In the genomic region with DNA sequence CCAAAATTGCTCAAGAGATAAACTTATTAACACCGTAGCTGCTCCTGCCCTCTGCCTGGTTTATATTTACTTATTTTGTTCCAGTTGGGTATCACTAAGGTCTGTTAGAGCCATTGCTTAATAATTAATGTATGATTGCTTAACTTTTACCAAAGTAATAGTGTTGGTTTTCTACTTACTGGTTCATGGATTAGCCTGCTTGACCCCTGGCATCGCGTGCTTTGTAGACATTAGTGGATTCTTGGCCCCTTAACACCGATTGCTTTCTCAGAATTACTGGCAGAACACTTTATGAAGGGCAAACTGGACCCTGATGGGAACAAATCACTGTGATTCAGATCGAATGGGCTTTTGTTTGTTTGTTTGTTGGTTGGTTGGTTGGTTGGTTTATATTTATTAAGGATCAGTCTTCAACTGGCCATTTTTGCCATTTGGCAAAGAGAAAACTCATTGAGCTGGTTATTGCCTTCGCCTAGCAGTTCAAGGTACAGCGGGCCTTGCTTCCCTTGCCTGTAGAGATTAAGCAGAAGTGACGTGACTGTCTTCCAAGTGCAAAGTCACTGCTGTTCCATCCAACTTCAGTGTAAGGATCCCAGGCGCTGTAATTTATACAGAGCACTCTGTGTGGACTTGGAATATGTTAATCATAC, we compare ENCODE assay signal across 8 mouse cellular contexts. TPM values are rescaled to one million over a fixed set of nuclear protein-coding genes. Genes with fewer than 3 reads are reported as not detected.
DNase-seq lines count a peak whose midpoint lies in the region; ATAC-seq and TF ChIP-seq lines count a peak whose summit lies in the region.

No protein-coding gene starts in this region.

- no peak for DNase-seq in neural tube, embryonic 11.5 days (ENCODE audit: low spot score)
- no peak for DNase-seq in neural tube, embryonic 10.5 days (ENCODE audit: extremely low spot score, low spot score)
- DNase-seq in heart, postnatal 0 days (ENCODE audit: low spot score) = no peak
- DNase-seq in stomach, postnatal 0 days (ENCODE audit: low spot score) = no peak
- DNase-seq in urinary bladder, postnatal 25 days (ENCODE audit: low spot score) = no peak
- no peak for DNase-seq in left cerebral cortex, postnatal 36 days (ENCODE audit: low spot score in 2 of 2)
- DNase-seq in spleen, postnatal 4 days (ENCODE audit: low spot score in 2 of 2) = no peak

- H3K4me3 ChIP-seq in neural tube, embryonic 11.5 days (ENCODE audit: low read depth, low read length) = peak overlapping the region; percentile 59
- H3K4me3 ChIP-seq in heart, postnatal 0 days (ENCODE audit: low read depth, low read length) = peak overlapping the region; percentile 78
- peak overlapping the region; percentile 56 for H3K4me3 ChIP-seq in limb, embryonic 12.5 days (replicated peaks)
- peak overlapping the region; percentile 54 for H3K4me3 ChIP-seq in stomach, postnatal 0 days (ENCODE audit: low read depth, low read length)

- TF ChIP-seq CTCF in heart, postnatal 0 days (IDR thresholded peaks at IDR 0.05; ENCODE audit: low read depth) = no peak
- no peak for TF ChIP-seq CTCF in stomach, postnatal 0 days (IDR thresholded peaks at IDR 0.05; ENCODE audit: low read depth)

- TF ChIP-seq EP300 in heart, postnatal 0 days (IDR thresholded peaks at IDR 0.05; ENCODE audit: low read depth) = no peak
- no peak for TF ChIP-seq EP300 in stomach, postnatal 0 days (optimal IDR thresholded peaks at IDR 0.05)

- peak overlapping the region; percentile 89 for H3K4me2 ChIP-seq in neural tube, embryonic 11.5 days (ENCODE audit: low read depth)
- H3K4me2 ChIP-seq in heart, postnatal 0 days (ENCODE audit: low read depth, low read length) = peak overlapping the region; percentile 92
- peak overlapping the region; percentile 93 for H3K4me2 ChIP-seq in limb, embryonic 12.5 days
- H3K4me2 ChIP-seq in stomach, postnatal 0 days (replicated peaks; ENCODE audit: low read depth) = peak overlapping the region; percentile 91

- peak overlapping the region; percentile 58 for H3K9ac ChIP-seq in neural tube, embryonic 11.5 days (ENCODE audit: low read length)
- peak overlapping the region; percentile 72 for H3K9ac ChIP-seq in heart, postnatal 0 days (replicated peaks; ENCODE audit: low read depth, low read length)
- peak overlapping the region; percentile 67 for H3K9ac ChIP-seq in limb, embryonic 12.5 days (replicated peaks)
- peak overlapping the region; percentile 83 for H3K9ac ChIP-seq in stomach, postnatal 0 days (ENCODE audit: low read length)

- no peaks in the 10 kb centered on the region for H3K9me3 ChIP-seq in neural tube, embryonic 11.5 days (ENCODE audit: control insufficient read depth, low read length)
- no peaks in the 10 kb centered on the region for H3K9me3 ChIP-seq in heart, postnatal 0 days (replicated peaks; ENCODE audit: control insufficient read depth, low read length)
- H3K9me3 ChIP-seq in limb, embryonic 12.5 days = no peaks in the 10 kb centered on the region
- no peaks in the 10 kb centered on the region for H3K9me3 ChIP-seq in stomach, postnatal 0 days (ENCODE audit: control insufficient read depth, low read length)

- no peaks in the 10 kb centered on the region for H3K27me3 ChIP-seq in neural tube, embryonic 11.5 days (ENCODE audit: control insufficient read depth, insufficient read depth, low read length)
- no peaks in the 10 kb centered on the region for H3K27me3 ChIP-seq in heart, postnatal 0 days (ENCODE audit: control insufficient read depth, insufficient read depth, low read length)
- H3K27me3 ChIP-seq in limb, embryonic 12.5 days = no peaks in the 10 kb centered on the region
- no peaks in the 10 kb centered on the region for H3K27me3 ChIP-seq in stomach, postnatal 0 days (ENCODE audit: control insufficient read depth, insufficient read depth, low read length)

- H3K27ac ChIP-seq in neural tube, embryonic 11.5 days (ENCODE audit: low read depth, low read length) = no peak overlapping the region
- H3K27ac ChIP-seq in heart, postnatal 0 days (ENCODE audit: low read depth) = peak overlapping the region; percentile 81
- H3K27ac ChIP-seq in limb, embryonic 12.5 days = peak overlapping the region; percentile 88
- peak overlapping the region; percentile 79 for H3K27ac ChIP-seq in stomach, postnatal 0 days (replicated peaks)

- intact Hi-C loops in left cerebral cortex, postnatal 36 days (cut with DNase I) = no loop called here

- WGBS in neural tube, embryonic 11.5 days = 73% methylated on average over 9 of the region's 9 CpGs
- WGBS in heart, postnatal 0 days = 58% methylated on average over 9 of the region's 9 CpGs
- WGBS in limb, embryonic 12.5 days = 73% methylated on average over 9 of the region's 9 CpGs
- WGBS in stomach, postnatal 0 days = 52% methylated on average over 9 of the region's 9 CpGs

- peaks cover 3% of the 10 kb centered on the region; the same call in 1 of the 2 replicates for H3K4me1 ChIP-seq in neural tube, embryonic 11.5 days (ENCODE audit: control insufficient read depth, insufficient read depth, low read length)
- peaks cover 14% of the 10 kb centered on the region for H3K4me1 ChIP-seq in heart, postnatal 0 days (ENCODE audit: control insufficient read depth, insufficient read depth)
- H3K4me1 ChIP-seq in limb, embryonic 12.5 days (replicated peaks) = peaks cover 15% of the 10 kb centered on the region
- H3K4me1 ChIP-seq in stomach, postnatal 0 days (replicated peaks; ENCODE audit: control insufficient read depth, insufficient read depth) = no peaks in the 10 kb centered on the region; the same call in 1 of the 2 replicates

- H3K36me3 ChIP-seq in neural tube, embryonic 11.5 days (ENCODE audit: control insufficient read depth, insufficient read depth, low read length) = no peaks in the 10 kb centered on the region
- H3K36me3 ChIP-seq in heart, postnatal 0 days (replicated peaks; ENCODE audit: control insufficient read depth, insufficient read depth, low read length) = no peaks in the 10 kb centered on the region
- no peaks in the 10 kb centered on the region for H3K36me3 ChIP-seq in limb, embryonic 12.5 days
- H3K36me3 ChIP-seq in stomach, postnatal 0 days (ENCODE audit: control insufficient read depth, insufficient read depth, low read length) = no peaks in the 10 kb centered on the region

- no peak for ATAC-seq in neural tube, embryonic 11.5 days (ENCODE audit: insufficient read depth, low FRiP score, low TSS enrichment)
- ATAC-seq in heart, postnatal 0 days (ENCODE audit: insufficient read depth, low read depth) = no peak
- no peak for ATAC-seq in limb, embryonic 12.5 days (ENCODE audit: insufficient number of reproducible peaks, insufficient read depth, low FRiP score, low TSS enrichment, low read depth)
- ATAC-seq in stomach, postnatal 0 days (ENCODE audit: low FRiP score, low TSS enrichment) = no peak

RNA-seq across cellular contexts. Expression of a gene that starts 0.5 kb away (rescaled TPM):
- polyA plus RNA-seq in neural tube, embryonic 11.5 days (2014; fragmentation: Nextera tagmentation; extraction: Ambion mirVana) = 6.7 and 8.2 TPM in 2 replicates
- 22.4 and 25.5 TPM in 2 replicates for total RNA-seq in heart, postnatal 0 days (2014; rRNA removed; ENCODE audit: low replicate concordance)
- polyA plus RNA-seq in heart, postnatal 0 days (2015; fragmentation: Nextera tagmentation; extraction: Ambion mirVana) = 9.2 and 12.2 TPM in 2 replicates
- polyA plus RNA-seq in limb, embryonic 12.5 days (2016; fragmentation: Nextera tagmentation; extraction: Ambion mirVana) = 10.6 and 13.3 TPM in 2 replicates
- 10.9 TPM in 2 replicates for polyA plus RNA-seq in stomach, postnatal 0 days (2015; fragmentation: Nextera tagmentation; extraction: Ambion mirVana)
- total RNA-seq in left cerebral cortex, postnatal 36 days (2021) = 1 to 10 TPM; 6.1 to 6.3 TPM

RNA-seq across cellular contexts. Expression of a gene that starts 0.8 kb away (rescaled TPM):
- polyA plus RNA-seq in neural tube, embryonic 11.5 days (2014; fragmentation: Nextera tagmentation; extraction: Ambion mirVana) = 14.5 and 16.0 TPM in 2 replicates
- 29.0 and 43.1 TPM in 2 replicates for total RNA-seq in heart, postnatal 0 days (2014; rRNA removed; ENCODE audit: low replicate concordance)
- 14.6 and 15.0 TPM in 2 replicates for polyA plus RNA-seq in heart, postnatal 0 days (2015; fragmentation: Nextera tagmentation; extraction: Ambion mirVana)
- polyA plus RNA-seq in limb, embryonic 12.5 days (2016; fragmentation: Nextera tagmentation; extraction: Ambion mirVana) = 23.2 and 25.5 TPM in 2 replicates
- 17.0 and 17.5 TPM in 2 replicates for polyA plus RNA-seq in stomach, postnatal 0 days (2015; fragmentation: Nextera tagmentation; extraction: Ambion mirVana)
- 1 to 10 TPM; 7.8 to 9.2 TPM for total RNA-seq in left cerebral cortex, postnatal 36 days (2021)

RNA-seq across cellular contexts. Expression of a gene that starts 1.0 kb away (rescaled TPM):
- 1.0 TPM in 1 of 2 replicates, not detected in the other for polyA plus RNA-seq in neural tube, embryonic 11.5 days (2014; fragmentation: Nextera tagmentation; extraction: Ambion mirVana)
- total RNA-seq in heart, postnatal 0 days (2014; rRNA removed; ENCODE audit: low replicate concordance) = not detected in 2 replicates
- 1.7 and 1.9 TPM in 2 replicates for polyA plus RNA-seq in heart, postnatal 0 days (2015; fragmentation: Nextera tagmentation; extraction: Ambion mirVana)
- polyA plus RNA-seq in limb, embryonic 12.5 days (2016; fragmentation: Nextera tagmentation; extraction: Ambion mirVana) = 2.0 TPM in 1 of 2 replicates, not detected in the other
- polyA plus RNA-seq in stomach, postnatal 0 days (2015; fragmentation: Nextera tagmentation; extraction: Ambion mirVana) = 0.52 and 1.1 TPM in 2 replicates
- total RNA-seq in left cerebral cortex, postnatal 36 days (2021) = under 1 TPM in 1 of 2 experiments, not detected in 1; 0.44 TPM

RNA-seq across cellular contexts. Expression of a gene that starts 50.5 kb away (rescaled TPM):
- 0.28 and 0.73 TPM in 2 replicates for polyA plus RNA-seq in neural tube, embryonic 11.5 days (2014; fragmentation: Nextera tagmentation; extraction: Ambion mirVana)
- total RNA-seq in heart, postnatal 0 days (2014; rRNA removed; ENCODE audit: low replicate concordance) = 13.8 and 16.4 TPM in 2 replicates
- polyA plus RNA-seq in heart, postnatal 0 days (2015; fragmentation: Nextera tagmentation; extraction: Ambion mirVana) = 7.5 and 7.9 TPM in 2 replicates
- 1.2 and 2.0 TPM in 2 replicates for polyA plus RNA-seq in limb, embryonic 12.5 days (2016; fragmentation: Nextera tagmentation; extraction: Ambion mirVana)
- polyA plus RNA-seq in stomach, postnatal 0 days (2015; fragmentation: Nextera tagmentation; extraction: Ambion mirVana) = 0.91 and 1.2 TPM in 2 replicates
- total RNA-seq in left cerebral cortex, postnatal 36 days (2021) = 1 to 10 TPM; 1.4 to 2.6 TPM
